Mouse (Mus musculus) brain, embryonic 14.5 days (tissue): Measurements from ENCODE around the gene Fam19a3. TPM values are rescaled to one million over a fixed set of nuclear protein-coding genes. Genes with fewer than 3 reads are reported as not detected.

Experiments
- DNase-seq: peaks from one replicate; pipeline ENCODE4 v3.0.0-alpha.2; 2011; ENCODE audit warnings: low read depth
- CTCF ChIP-seq: fragments of 200-500 bp; IDR thresholded peaks from 2 replicates; pipeline ENCODE4 v1.5.1; 2012; ENCODE audit warnings: inconsistent platforms, mild to moderate bottlenecking, moderate library complexity, borderline replicate concordance; ENCODE audit not compliant: insufficient read depth, insufficient read length; ENCODE audit errors: extremely low read depth
- POLR2A ChIP-seq: fragments of 200-500 bp; IDR thresholded peaks from 2 replicates; pipeline ENCODE4 v1.6.1; 2012; ENCODE audit warnings: mild to moderate bottlenecking, inconsistent platforms, borderline replicate concordance; ENCODE audit not compliant: poor library complexity, insufficient read depth, insufficient read length, severe bottlenecking; ENCODE audit errors: extremely low read depth
- polyA plus RNA-seq: library from polyadenylated mRNA; depleted of rRNA; stranded (reverse); fragments of >200 nt; gene quantifications from 2 replicates; pipeline ENCODE4 v1.2.3, GENCODE M21; 2012; rRNA removed

Gene Fam19a3
- polyA plus RNA-seq, 1 experiment, result 0.12 TPM

GRCm38 (mm10) chr3:104743161-104743560, 38.5 kb downstream of the Fam19a3 start:
- no peak for DNase-seq
- no peak for TF ChIP-seq CTCF
- no peak for TF ChIP-seq POLR2A

- TF ChIP-seq POLR2A (no peak), CTCF (no peak)
- DNase-seq, result no peak
Measured at GRCm38 (mm10) chr3:104741954-104742353, 39.7 kb downstream of the Fam19a3 start.

DNA sequence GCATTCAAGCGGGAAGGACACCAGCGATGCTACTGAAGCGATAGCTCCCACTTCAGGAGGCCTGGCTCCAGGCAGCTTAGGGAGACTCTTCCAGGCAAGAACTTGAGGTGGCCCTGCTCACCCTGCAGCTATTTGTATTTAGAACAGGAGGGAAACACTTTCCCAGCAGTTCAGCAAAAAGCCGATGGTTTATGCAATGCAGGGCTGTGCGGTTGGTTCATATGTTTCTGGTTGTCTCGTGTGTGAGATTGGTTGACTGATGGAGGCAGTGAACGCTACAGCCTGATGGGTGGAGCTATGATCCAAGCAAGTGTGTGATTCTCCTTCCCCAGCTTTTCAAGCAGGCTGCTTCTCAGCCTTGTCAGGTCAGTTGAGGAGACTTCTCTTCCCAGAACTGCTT, 47.0 kb downstream of the Fam19a3 start:
- no peak for DNase-seq

GRCm38 (mm10) chr3:104732907-104733306, 48.7 kb downstream of the Fam19a3 start:
- DNase-seq, result no peak
- TF ChIP-seq CTCF, result no peak

More for the DNA sequence above, 47.0 kb downstream of the Fam19a3 start:
- no peak for TF ChIP-seq CTCF
- TF ChIP-seq POLR2A, result no peak

DNA sequence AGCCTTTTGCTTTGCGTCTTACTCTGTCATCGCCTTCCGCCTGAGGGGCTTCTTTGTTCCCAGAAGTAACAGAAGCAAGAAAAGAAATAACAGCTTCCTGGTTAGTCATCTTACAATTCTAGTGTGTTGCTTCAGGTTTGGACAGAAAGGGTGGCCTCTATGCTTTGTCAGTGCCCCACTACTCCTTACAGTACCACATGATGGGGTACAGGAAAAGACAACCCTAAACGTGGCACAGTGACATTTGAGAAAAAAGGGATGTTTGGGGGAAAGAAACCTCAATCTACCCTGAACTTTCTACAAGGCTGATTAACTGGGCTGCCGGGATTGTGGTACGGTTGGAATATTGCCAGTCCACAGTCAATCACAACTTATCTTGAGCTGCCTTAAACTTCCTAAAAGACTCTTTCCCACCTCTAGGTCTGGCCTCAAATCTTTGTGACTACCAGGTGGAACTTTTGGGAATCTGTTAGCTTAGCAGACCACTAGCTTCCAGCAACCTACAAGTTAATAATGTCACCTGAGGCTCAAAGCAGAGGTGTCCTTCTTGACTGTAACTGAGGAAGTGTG, 52.3 kb downstream of the Fam19a3 start:
- DNase-seq, result no peak
- TF ChIP-seq POLR2A (no peak), CTCF (no peak)

Other genes with a start within 250 kb of the Fam19a3 start
- 6.7 and 7.3 TPM in 2 replicates for gene Slc16a1, start 143.2 kb downstream of the Fam19a3 start, polyA plus RNA-seq
- 1.2 and 2.1 TPM in 2 replicates for gene Ppm1j, start 784 bp downstream of the Fam19a3 start, polyA plus RNA-seq
- gene Rhoc, start 6.5 kb upstream of the Fam19a3 start, polyA plus RNA-seq, result 33.1 and 40.4 TPM in 2 replicates
- 6.0 and 8.6 TPM in 2 replicates for gene Mov10, start 36.7 kb upstream of the Fam19a3 start, polyA plus RNA-seq
- 13.9 and 14.6 TPM in 2 replicates for gene St7l, start 82.2 kb upstream of the Fam19a3 start, polyA plus RNA-seq
- gene Capza1, start 82.7 kb upstream of the Fam19a3 start, polyA plus RNA-seq, result 55.6 and 77.9 TPM in 2 replicates
- 1.8 and 3.0 TPM in 2 replicates for gene Wnt2b, start 180.1 kb upstream of the Fam19a3 start, polyA plus RNA-seq